Mouse (Mus musculus) bone marrow, adult 2 months (tissue): ENCODE measurements at regions not wholly inside any gene's neighbourhood (a gene's known extent, or its start where the extent isn't known, plus 50 kb on each side); places are given as distances from the start of the nearest gene placed in this dataset.

Source experiments
- CTCF ChIP-seq: fragments of 200-500 bp; IDR thresholded peaks from 2 replicates; pipeline ENCODE4 v1.5.1; 2011; ENCODE audit warnings: low read length, control low read depth; ENCODE audit not compliant: control insufficient read depth, insufficient read depth
- POLR2A ChIP-seq: fragments of 200-500 bp; IDR thresholded peaks from 2 replicates; pipeline ENCODE4 v1.6.1; 2011; ENCODE audit warnings: low read depth, mild to moderate bottlenecking, control low read depth, low read length, borderline replicate concordance; ENCODE audit not compliant: control insufficient read depth

- TF ChIP-seq POLR2A, result no peak
- no peak for TF ChIP-seq CTCF
These were observed 86.9 kb downstream of the Fam124b start for GRCm38 (mm10) chr1:80131354-80131753.
